Mouse (Mus musculus) layer of hippocampus, adult 9-11 months (tissue): ENCODE measurements at regions not wholly inside any gene's neighbourhood (a gene's known extent, or its start where the extent isn't known, plus 50 kb on each side); places are given as distances from the start of the nearest gene placed in this dataset.
"Not testable (repeated sequence)": the region's sequence is repeated elsewhere in the genome, so short reads cannot be mapped to it uniquely, and the experiment has no call there.

Experiments used
- DNase-seq: peaks from one replicate; pipeline ENCODE4 v3.0.0; 2022

DNA sequence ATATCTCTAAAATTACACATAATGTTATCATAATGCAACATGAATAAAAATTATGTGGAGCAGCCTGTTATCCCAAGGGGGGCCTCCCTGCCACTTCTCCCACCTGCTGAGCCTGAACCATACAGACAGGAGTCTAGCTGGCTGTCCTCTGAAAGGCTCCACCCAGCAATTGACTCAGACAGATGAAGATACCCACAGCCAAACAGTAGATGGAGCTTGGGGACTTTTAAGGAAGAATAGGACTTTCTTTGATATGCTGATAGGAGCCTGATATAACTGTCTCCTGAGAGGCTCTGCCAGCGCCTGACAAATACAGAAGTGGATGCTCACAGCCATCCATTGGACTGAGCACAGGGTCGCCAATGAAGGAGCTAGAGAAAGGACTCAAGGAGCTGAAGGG is 468.4 kb downstream of the Dad1 start:
- not testable (repeated sequence) for DNase-seq

DNA sequence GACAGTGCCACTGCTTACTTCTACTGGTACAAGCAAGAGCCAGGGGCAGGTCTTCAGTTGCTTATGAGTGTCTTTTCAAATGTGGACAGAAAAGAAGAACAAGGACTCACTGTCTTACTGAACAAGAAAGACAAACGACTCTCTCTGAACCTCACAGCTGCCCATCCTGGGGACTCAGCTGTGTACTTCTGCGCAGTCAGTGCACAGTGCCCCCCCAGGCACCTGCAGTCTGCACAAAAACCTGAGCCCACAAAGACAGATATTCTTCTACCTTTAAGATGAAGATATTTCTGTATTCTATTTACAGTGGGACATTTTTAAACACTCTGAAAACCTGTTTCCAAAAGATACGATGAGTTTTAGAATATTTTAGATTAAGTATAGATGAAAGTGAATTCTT is 476.5 kb downstream of the Dad1 start:
- DNase-seq, result no peak

- peak; percentile 44 for DNase-seq
Observed at GRCm38 (mm10) chr14:53776717-53777116, 477.2 kb downstream of the Dad1 start.

DNA sequence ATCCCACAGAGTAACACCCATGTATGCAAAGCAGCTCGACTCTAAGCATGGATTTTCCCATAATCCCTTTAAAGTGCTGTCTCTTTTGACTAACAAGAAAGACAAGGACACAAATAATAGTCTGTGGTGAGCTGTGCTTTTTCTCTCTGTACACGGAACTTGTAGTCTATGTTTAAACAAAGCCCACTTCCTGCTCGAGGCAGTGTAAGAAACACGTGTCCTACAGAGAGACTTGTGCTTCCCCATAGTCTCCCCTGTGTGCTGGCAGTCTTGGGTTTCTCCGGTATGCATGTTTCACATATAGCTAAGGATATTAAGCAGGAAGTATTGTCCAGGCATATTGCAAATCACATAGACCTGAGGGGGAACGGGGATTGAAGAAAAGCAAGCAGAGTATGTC is 487.4 kb downstream of the Dad1 start:
- DNase-seq, result not testable (repeated sequence)

DNA sequence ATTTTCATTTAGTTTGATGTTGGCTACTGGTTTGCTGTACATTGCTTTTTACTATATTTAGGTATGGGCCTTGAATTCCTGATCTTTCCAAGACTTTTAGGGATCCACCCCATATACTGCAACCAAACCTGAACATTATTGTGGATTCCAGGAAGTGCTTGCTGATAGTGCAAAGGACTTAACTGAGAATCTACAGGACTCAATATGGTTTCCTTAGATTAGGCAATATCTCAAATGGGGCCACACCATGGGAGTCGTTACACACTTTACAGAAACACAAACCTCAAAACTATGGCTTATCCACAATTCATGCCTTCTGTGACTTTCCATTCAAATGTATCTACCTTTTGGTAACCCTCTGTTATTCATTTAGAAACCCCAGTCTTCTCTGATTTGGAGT is 488.0 kb downstream of the Dad1 start:
- DNase-seq, result not testable (repeated sequence)

GRCm38 (mm10) chr14:53760578-53760977 is 493.3 kb downstream of the Dad1 start:
- DNase-seq, result not testable (repeated sequence)

- DNase-seq, result not testable (repeated sequence)
Observed at GRCm38 (mm10) chr14:53757782-53758181, 496.1 kb downstream of the Dad1 start.

DNA sequence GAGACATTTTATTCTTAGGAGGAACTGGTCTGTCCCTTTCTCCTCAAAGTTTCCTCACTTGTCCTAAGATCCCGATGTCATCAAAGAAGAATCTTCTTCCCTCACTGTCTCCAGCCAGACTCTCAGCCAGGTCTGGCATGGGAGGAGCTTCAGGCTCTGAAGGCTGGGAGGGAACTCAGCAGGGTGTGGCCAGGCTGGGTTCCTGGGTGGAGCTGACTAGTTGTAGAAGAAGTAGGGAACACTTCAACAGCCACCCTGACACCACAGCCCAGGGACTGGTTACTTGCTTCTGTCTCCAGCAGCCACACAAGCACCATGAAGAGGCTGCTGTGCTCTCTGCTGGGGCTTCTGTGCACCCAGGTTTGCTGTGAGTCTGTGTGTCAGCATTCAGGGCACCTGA is 496.8 kb downstream of the Dad1 start:
- not testable (repeated sequence) for DNase-seq

- no peak for DNase-seq
Observed at GRCm38 (mm10) chr14:53750703-53751441, 503.0 kb downstream of the Dad1 start.

DNA sequence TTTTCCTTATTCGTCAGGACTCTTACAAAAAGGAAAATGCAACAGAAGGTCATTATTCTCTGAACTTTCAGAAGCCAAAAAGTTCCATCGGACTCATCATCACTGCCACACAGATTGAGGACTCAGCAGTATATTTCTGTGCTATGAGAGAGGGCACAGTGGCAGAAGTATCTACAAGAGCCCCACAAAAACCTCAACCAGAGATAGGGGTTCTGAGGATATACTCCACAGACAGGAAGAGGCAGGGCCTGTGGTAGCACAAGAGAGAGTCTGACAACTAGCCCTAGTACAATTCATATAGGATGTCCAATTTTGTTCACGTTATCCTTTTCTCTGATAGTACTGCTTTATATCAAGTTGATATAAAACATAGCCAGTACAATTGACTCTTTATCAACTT is 510.4 kb downstream of the Dad1 start:
- not testable (repeated sequence) for DNase-seq

DNA sequence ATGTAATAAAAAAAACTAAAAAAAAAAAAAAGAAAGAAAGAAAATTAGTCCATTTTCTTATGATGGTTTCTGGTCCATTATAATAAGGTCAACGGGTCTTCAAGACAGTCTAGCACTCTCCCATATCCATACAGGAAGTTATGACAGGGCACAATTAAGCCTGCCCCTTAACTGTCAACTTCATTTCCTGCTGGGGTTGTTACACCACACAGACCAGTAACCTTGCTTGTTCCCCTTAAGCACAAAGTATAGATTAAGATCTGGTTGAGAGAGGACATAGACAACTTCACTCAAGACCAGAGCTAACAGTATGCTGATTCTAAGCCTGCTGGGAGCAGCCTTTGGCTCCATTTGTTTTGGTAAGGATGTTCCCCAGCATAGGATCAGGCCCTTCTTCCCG is 511.0 kb downstream of the Dad1 start:
- not testable (repeated sequence) for DNase-seq

- peak; percentile 4 for DNase-seq
Observed at GRCm38 (mm10) chr14:53741246-53741645, 512.7 kb downstream of the Dad1 start.

DNA sequence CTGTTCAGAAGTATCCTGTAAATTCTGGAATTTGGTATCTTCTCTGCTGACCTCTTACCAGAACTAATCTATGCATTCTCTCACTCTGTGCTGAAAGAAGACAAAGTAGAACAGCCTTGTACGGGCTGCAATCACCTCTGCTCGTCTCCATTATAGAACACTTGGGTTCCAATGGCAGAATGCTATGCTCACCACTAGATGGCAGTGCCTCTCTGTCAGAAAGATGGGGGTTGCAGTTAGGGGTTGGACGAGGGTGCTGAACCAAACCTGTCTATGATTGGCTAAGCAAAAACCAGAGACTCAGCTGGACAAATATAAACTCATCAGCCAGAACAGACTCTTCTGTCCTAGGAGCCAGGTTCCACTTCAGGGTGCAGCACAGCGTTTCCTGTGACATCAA is 515.9 kb downstream of the Dad1 start:
- not testable (repeated sequence) for DNase-seq

DNA sequence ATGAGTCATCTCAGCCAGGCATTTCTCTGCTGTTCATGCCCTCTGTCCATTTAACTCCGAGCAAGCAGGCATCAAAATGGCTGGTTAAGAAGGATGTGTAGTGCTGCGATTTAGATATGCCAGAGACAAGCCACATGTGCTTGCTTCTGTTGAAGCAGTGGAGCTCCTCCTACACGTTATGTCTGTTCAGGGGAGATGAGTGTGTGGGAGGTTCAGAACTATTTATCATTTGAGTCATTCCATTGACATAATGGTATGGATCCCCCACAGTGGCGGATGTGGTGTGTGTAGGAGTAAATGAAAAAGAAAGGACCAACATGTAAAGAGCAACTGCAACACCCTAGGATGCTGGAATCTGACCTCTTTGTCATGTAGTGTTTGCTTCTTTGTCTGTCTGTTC is 517.6 kb downstream of the Dad1 start:
- not testable (repeated sequence) for DNase-seq

GRCm38 (mm10) chr14:53731600-53731999 is 522.3 kb downstream of the Dad1 start:
- DNase-seq, result not testable (repeated sequence)

DNA sequence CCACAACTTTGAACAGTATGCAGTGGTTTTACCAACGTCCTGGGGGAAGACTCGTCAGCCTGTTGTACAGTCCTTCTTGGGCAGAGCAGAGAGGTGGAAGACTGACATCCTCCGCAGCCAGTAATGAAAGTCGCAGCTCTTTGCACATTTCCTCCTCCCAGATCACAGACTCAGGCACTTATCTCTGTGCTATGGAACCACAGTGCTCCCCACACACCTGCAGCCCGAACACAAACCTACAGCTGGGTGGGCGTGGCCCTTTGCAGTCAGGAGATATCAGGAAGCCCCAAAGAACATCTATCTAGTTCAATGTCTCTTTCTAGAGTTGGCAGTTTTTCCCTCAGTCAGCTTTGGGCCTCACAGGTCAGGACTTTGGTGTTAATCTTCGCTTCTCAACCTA is 524.0 kb downstream of the Dad1 start:
- DNase-seq, result not testable (repeated sequence)

DNA sequence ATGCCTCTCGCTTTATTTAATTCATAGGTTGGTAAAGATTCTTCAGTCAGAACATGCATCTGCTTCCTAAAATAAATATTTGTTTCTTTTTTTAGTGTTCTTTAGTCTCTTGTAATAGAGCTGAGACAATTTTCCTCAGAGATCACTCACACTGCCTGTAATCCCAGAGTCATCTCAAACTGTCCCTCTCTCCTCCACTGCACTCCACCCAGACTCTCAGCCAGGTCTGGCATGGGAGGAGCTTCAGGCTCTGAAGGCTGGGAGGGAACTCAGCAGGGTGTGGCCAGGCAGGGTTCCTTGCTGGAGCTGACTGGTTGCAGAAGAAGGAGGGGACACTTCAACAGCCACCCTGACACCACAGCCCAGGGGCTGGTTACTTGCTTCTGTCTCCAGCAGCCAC is 524.8 kb downstream of the Dad1 start:
- not testable (repeated sequence) for DNase-seq

GRCm38 (mm10) chr14:53726914-53727313 is 527.0 kb downstream of the Dad1 start:
- not testable (repeated sequence) for DNase-seq

DNA sequence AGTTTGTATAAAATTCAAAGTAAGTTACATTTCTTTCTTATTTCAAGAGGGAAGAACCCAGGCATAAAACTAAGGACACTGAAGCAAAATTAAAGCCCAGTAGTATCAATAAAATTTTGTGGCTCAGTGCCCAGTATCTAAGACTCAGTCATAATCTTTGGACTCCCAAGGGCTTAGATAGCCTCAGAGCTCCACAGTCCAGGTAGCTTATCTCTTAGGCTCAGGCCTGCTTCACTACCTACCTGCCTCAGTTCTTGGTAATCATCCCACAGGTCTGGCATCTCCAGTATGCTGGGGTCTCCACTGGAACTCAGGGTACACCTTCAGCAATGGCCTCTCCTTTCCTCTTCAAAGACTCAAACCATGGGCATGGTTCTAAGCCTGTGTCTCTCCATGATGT is 530.3 kb downstream of the Dad1 start:
- DNase-seq, result not testable (repeated sequence)

GRCm38 (mm10) chr14:53721901-53722300 is 532.0 kb downstream of the Dad1 start:
- DNase-seq, result not testable (repeated sequence)

- DNase-seq, result not testable (repeated sequence)
Observed at GRCm38 (mm10) chr14:53709627-53710026, 544.3 kb downstream of the Dad1 start.

GRCm38 (mm10) chr14:53704351-53704750 is 549.6 kb downstream of the Dad1 start:
- not testable (repeated sequence) for DNase-seq

DNA sequence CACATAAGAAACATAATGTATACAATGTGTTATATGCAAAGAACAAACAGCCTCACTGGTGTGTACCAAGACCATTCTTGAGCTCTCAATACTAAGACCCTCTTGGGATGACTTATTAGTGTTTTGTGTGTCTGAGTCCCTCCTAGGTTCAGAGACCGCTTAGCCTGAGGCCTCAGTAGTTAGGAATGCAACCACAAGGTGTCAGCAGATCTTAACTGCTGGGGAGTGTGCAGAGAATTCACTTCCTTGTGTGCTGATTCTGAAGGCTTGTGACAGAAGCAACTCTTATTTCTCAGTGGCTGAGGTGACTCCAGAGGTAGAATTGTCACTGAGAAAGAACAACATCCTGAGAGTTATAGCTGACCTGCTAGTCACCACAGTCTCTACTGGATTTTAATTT is 550.3 kb downstream of the Dad1 start:
- not testable (repeated sequence) for DNase-seq

DNA sequence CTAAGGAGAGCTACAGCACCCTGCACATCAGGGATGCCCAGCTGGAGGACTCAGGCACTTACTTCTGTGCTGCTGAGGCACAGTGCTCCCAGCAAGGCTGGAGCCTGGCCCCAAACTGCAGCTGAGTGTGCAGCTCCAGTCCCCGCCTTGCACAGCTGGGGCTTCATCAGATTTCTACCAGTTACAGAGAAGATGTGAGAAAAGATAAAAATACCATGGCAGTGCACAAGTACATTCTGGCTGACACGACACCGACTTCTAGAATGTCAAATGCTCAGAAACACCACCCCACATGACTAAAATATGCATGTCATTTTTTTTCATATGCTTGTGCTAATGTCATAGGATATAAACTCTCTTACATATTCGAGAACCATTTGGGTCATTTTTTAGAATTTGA is 569.8 kb downstream of the Dad1 start:
- not testable (repeated sequence) for DNase-seq
